Mouse (Mus musculus) limb, embryonic 12.5 days (tissue): ENCODE results near the gene Dhps. TPM values are rescaled to one million over a fixed set of nuclear protein-coding genes. Genes with fewer than 3 reads are reported as not detected.
A peak's percentile ranks its signal among the peaks of the same experiment; 100 is the strongest.
"Not testable (repeated sequence)": the region's sequence is repeated elsewhere in the genome, so short reads cannot be mapped to it uniquely, and the experiment has no call there.

ENCODE experiments used
- ATAC-seq: fragments of 200-750 bp; cut with Nextera tagmentation; 2 replicates; pipeline ENCODE4 v1.8.0; 2017; ENCODE audit warnings: low read depth, moderate TSS enrichment; ENCODE audit not compliant: insufficient number of reproducible peaks, insufficient read depth, low FRiP score, low TSS enrichment
- H3K27ac ChIP-seq: fragments of 300-500 bp; sonication (generic); 2 replicates; pipeline ENCODE4 v1.5.1; 2016; ENCODE audit warnings: mild to moderate bottlenecking, moderate library complexity
- H3K27me3 ChIP-seq: fragments of 300-500 bp; sonication (generic); 2 replicates; pipeline ENCODE4 v1.6.1; 2016; ENCODE audit warnings: mild to moderate bottlenecking, moderate library complexity
- H3K36me3 ChIP-seq: fragments of 300-500 bp; sonication (generic); 2 replicates; pipeline ENCODE4 v1.6.1; 2016; ENCODE audit warnings: mild to moderate bottlenecking, moderate library complexity
- H3K4me1 ChIP-seq: fragments of 300-500 bp; sonication (generic); replicated peaks from 2 replicates; pipeline ENCODE4 v1.6.1; 2016
- H3K4me2 ChIP-seq: fragments of 300-500 bp; sonication (generic); 2 replicates; pipeline ENCODE4 v1.6.1; 2016; ENCODE audit warnings: mild to moderate bottlenecking, moderate library complexity
- H3K4me3 ChIP-seq: fragments of 300-500 bp; sonication (generic); replicated peaks from 2 replicates; pipeline ENCODE4 v1.5.1; 2016; ENCODE audit warnings: mild to moderate bottlenecking
- H3K9ac ChIP-seq: fragments of 300-500 bp; sonication (generic); replicated peaks from 2 replicates; pipeline ENCODE4 v1.6.1; 2016; ENCODE audit warnings: mild to moderate bottlenecking, moderate library complexity
- H3K9me3 ChIP-seq: fragments of 300-500 bp; sonication (generic); 2 replicates; pipeline ENCODE4 v1.6.1; 2016; ENCODE audit warnings: mild to moderate bottlenecking, moderate library complexity
- WGBS: fragments of 180-500 bp; shearing (Covaris S2); methylation state at CpG from one replicate; pipeline ENCODE4 v1.1.7; 2016; 5-methylcytosine and 5-hydroxymethylcytosine counted together
- polyA plus RNA-seq: library from polyadenylated mRNA; unstranded; fragments of >200 nt; fragmentation: Nextera tagmentation; extraction: Ambion mirVana; gene quantifications from 2 replicates; pipeline ENCODE4 v1.2.1, GENCODE M21; 2016

The Dhps gene
- polyA plus RNA-seq, 1 experiment from 2014 or later, result 71.5 TPM

DNA sequence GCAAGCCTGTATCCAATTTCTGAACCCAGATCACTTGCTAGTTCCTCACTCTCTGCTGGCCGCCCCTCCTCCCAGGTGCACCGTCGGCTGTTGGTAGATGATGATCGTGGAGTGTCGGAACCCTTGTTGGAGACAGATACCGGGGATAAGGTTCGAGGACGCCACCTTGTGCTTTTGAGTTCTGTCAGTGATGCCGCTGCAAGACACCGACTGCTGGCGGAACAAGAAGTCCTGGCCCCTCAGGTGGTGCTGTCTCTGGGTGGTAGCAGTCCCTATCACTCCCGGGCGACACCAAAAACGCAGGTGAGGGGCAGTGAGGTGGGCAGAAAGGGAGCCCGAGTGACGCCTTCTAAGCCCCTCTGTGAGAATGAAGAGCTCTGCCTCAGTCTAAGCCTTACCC, 24.6 kb downstream of the Dhps start:
- Histone ChIP-seq H3K4me1 (no peaks in the 10 kb centered on the region), H3K27ac (no peak overlapping the region), H3K9me3 (no peaks in the 10 kb centered on the region), H3K4me3 (no peak overlapping the region), H3K9ac (no peak overlapping the region), H3K36me3 (peaks cover 63% of the 10 kb centered on the region), H3K27me3 (no peaks in the 10 kb centered on the region), H3K4me2 (no peak overlapping the region)
- ATAC-seq, result no peak
- WGBS, result 92% methylated on average over 16 of the region's 16 CpGs

DNA sequence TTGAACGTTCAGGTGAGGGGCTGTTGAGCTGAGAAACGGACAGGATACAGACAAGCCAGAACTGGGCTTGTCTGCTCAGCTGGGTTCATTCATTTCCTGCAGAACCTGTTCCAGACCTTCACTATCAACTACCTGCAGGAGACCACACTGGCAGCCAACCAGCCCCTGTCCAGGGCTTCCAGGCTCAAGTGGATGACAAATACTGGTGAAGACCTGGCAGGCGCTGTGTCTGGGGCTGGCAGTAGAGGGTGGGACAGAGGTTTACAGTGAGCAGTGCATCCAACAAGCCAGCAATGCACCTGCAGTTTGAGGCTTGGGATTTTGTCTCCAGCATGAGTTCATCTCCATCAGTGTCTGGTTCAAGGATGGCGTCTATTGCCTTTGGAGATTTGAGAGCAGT, 25.3 kb downstream of the Dhps start:
- Histone ChIP-seq H3K4me1 (no peaks in the 10 kb centered on the region), H3K9ac (no peak overlapping the region), H3K4me2 (no peak overlapping the region), H3K27ac (no peak overlapping the region), H3K9me3 (no peaks in the 10 kb centered on the region), H3K27me3 (no peaks in the 10 kb centered on the region), H3K36me3 (peaks cover 58% of the 10 kb centered on the region), H3K4me3 (no peak overlapping the region)
- no peak for ATAC-seq
- WGBS, result 88% methylated on average over 4 of the region's 4 CpGs

DNA sequence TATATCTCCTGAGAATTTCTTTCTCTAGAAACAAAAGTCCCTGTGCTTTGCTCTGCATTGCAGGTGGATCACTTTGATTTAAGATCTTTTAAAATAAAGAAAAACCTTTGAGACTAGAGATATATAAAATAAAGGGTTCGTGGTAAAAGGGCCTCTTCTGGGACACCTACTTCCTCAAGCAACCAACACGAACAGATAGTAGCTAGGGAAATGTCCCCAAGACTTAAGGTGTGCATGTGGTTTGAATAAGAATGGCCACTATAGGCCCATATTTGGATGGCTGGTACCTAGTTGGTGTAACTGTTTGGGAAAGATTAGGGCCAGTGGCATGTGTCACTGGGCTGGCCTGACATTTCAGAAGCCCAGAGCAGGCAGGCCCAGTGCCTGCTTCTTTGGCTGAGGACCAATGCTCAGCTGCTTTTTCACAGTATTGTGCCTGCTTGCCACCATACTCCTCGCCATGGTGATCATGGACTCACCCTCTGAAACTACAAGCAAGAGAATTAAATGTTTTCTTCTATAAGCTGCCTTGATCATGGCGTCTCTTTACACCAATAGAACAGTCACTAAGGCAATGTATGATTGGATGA, 28.6 kb downstream of the Dhps start:
- Histone ChIP-seq H3K27me3 (no peaks in the 10 kb centered on the region), H3K4me1 (no peaks in the 10 kb centered on the region)
- 84% methylated on average over 4 of the region's 4 CpGs for WGBS

DNA sequence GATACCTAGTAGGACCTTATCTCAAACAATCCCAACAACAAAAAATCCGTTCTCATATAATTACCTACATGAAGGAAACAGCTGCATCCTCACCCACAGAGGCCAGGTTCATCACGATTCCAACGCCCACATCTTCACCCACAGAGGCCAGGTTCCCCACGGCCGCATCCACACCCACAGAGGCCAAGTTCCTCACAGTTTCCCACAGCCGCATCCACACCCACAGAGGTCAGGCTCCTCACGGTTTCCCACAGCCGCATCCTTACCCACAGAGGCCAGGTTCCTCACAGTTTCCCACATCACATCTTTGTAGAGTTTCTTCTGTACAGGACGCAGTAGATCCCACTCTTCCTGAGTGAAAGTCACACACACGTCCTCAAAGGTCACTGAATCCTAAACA, 41.7 kb downstream of the Dhps start:
- no peak overlapping the region for H3K27ac ChIP-seq
- H3K9me3 ChIP-seq, result 0 out of 2 replicates have a peak, but pooled peaks cover 5% of the 10 kb centered on the region
- H3K4me3 ChIP-seq, result no peak overlapping the region
- no peak overlapping the region for H3K4me2 ChIP-seq
- H3K27me3 ChIP-seq, result no peaks in the 10 kb centered on the region
- no peak for ATAC-seq
- no peaks in the 10 kb centered on the region for H3K4me1 ChIP-seq
- WGBS, result 95% methylated on average over 10 of the region's 10 CpGs
- H3K9ac ChIP-seq, result no peak overlapping the region
- H3K36me3 ChIP-seq, result peaks cover 43% of the 10 kb centered on the region

More for the DNA sequence above, 28.6 kb downstream of the Dhps start:
- Histone ChIP-seq H3K9ac (no peak overlapping the region), H3K36me3 (peaks cover 35% of the 10 kb centered on the region), H3K9me3 (no peaks in the 10 kb centered on the region), H3K4me2 (no peak overlapping the region), H3K4me3 (no peak overlapping the region), H3K27ac (no peak overlapping the region)
- ATAC-seq, result no peak

DNA sequence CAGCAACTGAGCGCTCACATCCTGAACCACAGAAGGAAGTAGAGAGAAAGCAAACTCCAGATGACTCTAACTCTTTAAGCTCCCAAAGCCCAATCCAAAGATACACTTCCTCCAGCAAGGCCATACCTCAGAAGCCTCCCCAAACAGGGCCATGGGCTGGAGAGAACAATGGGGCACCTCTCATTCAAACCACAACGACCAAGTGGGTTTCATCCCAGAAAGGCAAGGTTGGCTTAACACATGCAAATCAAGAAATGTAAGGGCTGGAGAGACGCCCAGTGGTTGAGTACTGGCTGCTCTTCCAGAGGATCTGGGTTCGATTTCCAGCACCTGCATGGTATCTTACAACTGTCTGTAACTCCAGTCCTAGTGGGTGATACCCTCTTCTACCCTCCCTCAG, 43.9 kb downstream of the Dhps start:
- no peak overlapping the region for H3K27ac ChIP-seq
- ATAC-seq, result no peak
- no peak overlapping the region for H3K4me2 ChIP-seq
- peaks cover 27% of the 10 kb centered on the region for H3K36me3 ChIP-seq
- 0 out of 2 replicates have a peak, but pooled peaks cover 5% of the 10 kb centered on the region for H3K9me3 ChIP-seq
- 80% methylated on average over 4 of the region's 4 CpGs for WGBS
- H3K4me1 ChIP-seq, result peaks cover 7% of the 10 kb centered on the region
- H3K27me3 ChIP-seq, result no peaks in the 10 kb centered on the region
- no peak overlapping the region for H3K4me3 ChIP-seq
- H3K9ac ChIP-seq, result no peak overlapping the region

DNA sequence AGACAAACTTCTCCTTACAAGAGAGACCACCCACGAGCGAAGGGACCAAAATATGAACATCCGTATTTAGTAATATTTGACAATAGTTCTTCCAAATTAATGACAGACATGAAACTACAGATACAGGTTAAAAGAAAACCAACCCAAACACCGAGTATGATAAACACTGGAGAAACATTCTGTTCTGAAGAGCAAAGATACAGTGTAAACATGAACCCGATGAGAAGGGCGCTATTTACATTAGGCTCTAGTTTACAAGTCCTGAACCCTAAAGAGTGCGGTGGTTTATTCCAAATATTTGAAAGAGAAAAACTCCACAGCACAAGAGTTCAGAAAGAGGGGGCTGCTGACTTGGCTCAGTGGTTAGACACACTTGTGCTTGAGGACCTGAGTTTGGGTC, 45.4 kb downstream of the Dhps start:
- no peak overlapping the region for H3K27ac ChIP-seq
- 95% methylated on average over 7 of the region's 7 CpGs for WGBS
- no peak overlapping the region for H3K4me3 ChIP-seq
- peaks cover 7% of the 10 kb centered on the region for H3K4me1 ChIP-seq
- peaks cover 12% of the 10 kb centered on the region for H3K36me3 ChIP-seq
- H3K9ac ChIP-seq, result no peak overlapping the region
- no peak for ATAC-seq
- 0 out of 2 replicates have a peak, but pooled peaks cover 5% of the 10 kb centered on the region for H3K9me3 ChIP-seq
- H3K27me3 ChIP-seq, result no peaks in the 10 kb centered on the region
- H3K4me2 ChIP-seq, result no peak overlapping the region

DNA sequence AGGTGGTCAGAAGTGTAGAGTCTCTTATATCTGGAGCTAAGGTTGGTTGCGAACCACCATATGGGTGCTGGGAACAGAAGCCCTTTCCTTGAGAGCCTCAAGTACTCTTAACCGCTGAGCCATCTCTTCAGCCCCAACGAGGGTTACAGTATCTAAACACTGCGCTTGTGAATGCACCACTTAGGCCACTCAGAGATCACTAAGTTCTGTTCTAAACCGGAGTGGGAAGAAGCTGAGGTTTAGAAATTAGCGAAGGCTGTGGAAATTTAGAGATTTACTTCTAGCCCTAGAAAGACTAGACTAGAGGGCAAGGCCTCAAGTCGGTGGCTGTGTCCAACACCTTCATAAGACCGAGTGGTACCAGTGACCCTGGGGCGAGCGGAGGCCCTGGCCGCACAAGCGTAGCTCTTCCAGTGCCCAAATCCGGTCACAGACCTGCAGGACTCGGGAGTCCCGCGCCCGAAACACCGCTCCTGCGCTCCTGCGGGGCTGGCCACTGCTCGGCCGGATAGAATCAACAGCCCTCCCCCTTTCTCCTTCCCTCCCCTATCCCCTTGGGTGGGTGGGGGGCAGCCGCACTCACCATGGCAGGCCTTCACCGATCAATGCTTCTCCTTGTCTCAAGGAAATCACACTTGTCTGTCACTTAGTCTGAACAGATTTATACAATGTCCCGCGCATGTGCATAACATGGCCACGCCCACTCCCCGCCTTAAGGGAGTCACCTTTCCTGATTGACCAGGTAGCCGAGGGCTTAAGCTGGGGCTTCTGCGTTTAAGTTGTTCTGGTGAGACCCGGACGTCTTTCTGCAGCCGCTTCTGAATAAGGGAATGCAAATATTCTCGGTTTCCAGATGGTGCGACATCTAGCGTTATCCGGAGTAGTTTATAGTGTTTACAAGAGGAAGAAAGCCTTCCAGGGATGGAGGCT, 47.8 kb downstream of the Dhps start:
- peak; percentile 86 for ATAC-seq
- Histone ChIP-seq H3K36me3 (peaks cover 6% of the 10 kb centered on the region), H3K9ac (peak overlapping the region; percentile 72), H3K4me1 (peaks cover 7% of the 10 kb centered on the region), H3K9me3 (0 out of 2 replicates have a peak, but pooled peaks cover 4% of the 10 kb centered on the region), H3K4me2 (peak overlapping the region; percentile 70), H3K4me3 (peak overlapping the region; percentile 60), H3K27me3 (no peaks in the 10 kb centered on the region), H3K27ac (peak overlapping the region; percentile 80)
- WGBS, result 8% methylated on average over 37 of the region's 37 CpGs

DNA sequence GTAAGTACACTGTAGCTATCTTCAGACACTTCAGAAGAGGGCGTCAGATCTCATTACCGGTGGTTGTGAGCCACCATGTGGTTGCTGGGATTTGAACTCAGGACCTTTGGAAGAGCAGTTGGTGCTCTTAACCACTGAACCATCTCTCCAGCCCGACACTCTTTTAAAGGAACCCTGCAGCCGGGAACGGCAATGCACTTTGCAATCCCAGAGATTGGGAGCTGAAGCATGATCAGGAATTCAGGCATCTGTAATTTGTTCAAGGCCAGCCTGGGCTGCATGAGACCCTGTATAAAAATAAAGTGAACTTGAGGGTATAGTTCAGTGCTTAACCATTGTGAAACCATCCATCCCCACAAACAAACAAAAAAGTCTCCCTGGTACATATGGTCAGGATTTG, 48.7 kb downstream of the Dhps start:
- H3K9me3 ChIP-seq, H3K36me3 ChIP-seq, ATAC-seq, H3K4me1 ChIP-seq, H3K27ac ChIP-seq, H3K4me2 ChIP-seq, H3K9ac ChIP-seq, H3K27me3 ChIP-seq, H3K4me3 ChIP-seq: not testable (repeated sequence)
- 82% methylated on average over 5 of the region's 5 CpGs for WGBS

DNA sequence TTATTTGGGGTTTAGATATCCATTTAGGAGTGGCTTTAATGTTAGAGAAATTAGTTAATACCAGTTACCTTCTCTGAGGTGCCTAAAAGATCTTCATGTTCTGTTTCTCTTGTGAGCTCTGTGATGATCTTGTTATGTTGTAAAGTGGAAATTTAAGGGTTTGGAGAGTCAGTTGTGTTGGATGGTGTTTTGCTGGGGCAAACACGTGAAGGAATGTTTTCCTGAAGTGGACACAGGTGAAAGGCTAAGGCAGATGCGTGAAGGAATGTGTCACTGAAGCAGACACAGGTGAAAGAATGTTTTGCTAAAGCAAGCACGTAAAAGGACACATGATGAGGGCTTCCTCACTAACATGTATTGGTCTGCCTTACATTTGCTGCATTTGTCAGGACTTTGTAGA, 51.4 kb downstream of the Dhps start, which contains the start of gene Zfp791:
TSS of gene Zfp791 (minus strand) at position 101 of the 400 bp plus-strand sequence.
- no peak within 1 kb of the TSS for H3K4me3 ChIP-seq
- H3K36me3 ChIP-seq, result no peaks in the 10 kb centered on the region
- H3K27me3 ChIP-seq, result no peaks in the 10 kb centered on the region
- ATAC-seq, result no peak
- 73% methylated on average over 3 of the region's 3 CpGs for WGBS
- no peak within 1 kb of the TSS for H3K9ac ChIP-seq
- H3K27ac ChIP-seq, result no peak within 1 kb of the TSS
- H3K4me1 ChIP-seq, result peaks cover 7% of the 10 kb centered on the region
- 0 out of 2 replicates have a peak, but pooled peaks cover 4% of the 10 kb centered on the region for H3K9me3 ChIP-seq
- H3K4me2 ChIP-seq, result no peak within 1 kb of the TSS

DNA sequence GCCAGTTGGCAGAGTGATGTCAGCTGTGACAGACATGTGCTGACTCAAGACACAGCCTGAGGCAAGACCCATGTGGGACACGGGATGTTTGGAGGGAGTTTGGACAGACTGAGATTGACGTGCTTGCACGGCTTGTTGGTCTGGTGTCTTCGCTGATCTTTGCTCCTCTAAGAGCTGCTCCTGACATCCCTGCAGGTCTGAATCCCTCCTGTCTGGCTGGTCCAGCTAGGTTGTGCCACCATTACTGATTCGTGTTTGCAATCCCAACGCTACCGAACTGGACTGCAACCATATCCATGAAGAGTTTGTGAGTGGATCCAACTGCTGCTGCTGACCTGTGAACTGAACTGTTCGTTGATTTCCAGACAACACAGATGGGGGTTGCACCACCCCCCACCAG, 52.1 kb downstream of the Dhps start:
- Histone ChIP-seq H3K36me3 (no peaks in the 10 kb centered on the region), H3K4me1 (peaks cover 4% of the 10 kb centered on the region; the same call in 1 of the 2 replicates), H3K9ac (no peak overlapping the region), H3K27ac (no peak overlapping the region), H3K4me3 (no peak overlapping the region), H3K9me3 (0 out of 2 replicates have a peak, but pooled peaks cover 4% of the 10 kb centered on the region), H3K27me3 (no peaks in the 10 kb centered on the region), H3K4me2 (no peak overlapping the region)
- no peak for ATAC-seq
- WGBS, result 92% methylated on average over 8 of the region's 8 CpGs
